19 mouse cellular contexts compared by ENCODE assay signal in the genomic region with DNA sequence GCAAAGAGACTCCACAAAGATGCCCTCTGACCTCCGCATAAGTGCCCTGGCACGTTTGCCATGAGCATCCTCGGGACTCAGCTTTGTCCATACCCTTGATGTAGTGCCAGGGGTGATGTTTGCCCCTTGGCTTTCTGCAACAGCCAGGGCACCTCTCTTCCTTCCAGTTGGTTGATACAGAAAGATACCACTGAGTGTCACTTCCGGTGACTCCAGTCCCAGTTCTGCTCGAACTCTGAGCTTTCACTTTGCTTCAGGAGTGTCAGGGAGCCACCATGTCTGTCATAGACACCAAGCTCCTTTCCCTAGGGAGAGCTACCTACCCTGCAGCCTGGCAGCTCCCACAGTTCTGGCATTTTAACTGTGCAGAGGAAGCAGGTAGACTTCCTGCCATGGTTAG. TPM values are rescaled to one million over a fixed set of nuclear protein-coding genes. Genes with fewer than 3 reads are reported as not detected.
"Had no signal": no experiment of that assay in that cellular context is flagged by ENCODE, and none has a peak within 500 bp of the region (broad histone marks: within the 10 kb centered on the region; RNA-seq: fewer than 3 reads in every experiment).

No protein-coding gene starts in this region.

- H3K27ac ChIP-seq: kidney, postnatal 0 days; limb, embryonic 12.5 days; liver, embryonic 13.5 days; midbrain, embryonic 10.5 days; neural tube, embryonic 13.5 days had no signal

- H3K4me1 ChIP-seq: limb, embryonic 12.5 days; liver, embryonic 13.5 days; midbrain, embryonic 10.5 days; neural tube, embryonic 13.5 days had no signal

- H3K4me3 ChIP-seq: limb, embryonic 12.5 days; liver, embryonic 13.5 days; midbrain, embryonic 10.5 days; neural tube, embryonic 13.5 days had no signal

- DNase-seq: kidney, adult 11 months; kidney, adult 9 months; kidney, postnatal 36 days; liver; liver, embryonic 13.5 days; lung, adult 18-20 months; midbrain, embryonic 14.5 days; retina, postnatal 1 day; right cerebral cortex, postnatal 4 days had no signal

- H3K9me3 ChIP-seq: limb, embryonic 12.5 days; liver, embryonic 13.5 days; midbrain, embryonic 10.5 days; neural tube, embryonic 13.5 days had no signal

- H3K4me2 ChIP-seq: limb, embryonic 12.5 days; liver, embryonic 13.5 days; neural tube, embryonic 13.5 days had no signal

- H3K36me3 ChIP-seq: limb, embryonic 12.5 days; liver, embryonic 13.5 days; midbrain, embryonic 10.5 days; neural tube, embryonic 13.5 days had no signal

- H3K9ac ChIP-seq: limb, embryonic 12.5 days; liver, embryonic 13.5 days; neural tube, embryonic 13.5 days had no signal

- H3K27me3 ChIP-seq: limb, embryonic 12.5 days; liver, embryonic 13.5 days; neural tube, embryonic 13.5 days had no signal

RNA-seq across cellular contexts. Expression of gene Sohlh1, which starts 7.0 kb away (rescaled TPM):
- total RNA-seq: layer of hippocampus, adult 18-20 months; layer of hippocampus, postnatal 10 days; left cerebral cortex, postnatal 36 days; monocyte, adult 5-6 weeks had no signal
- polyA plus RNA-seq: kidney, postnatal 0 days; liver, embryonic 13.5 days; lung, embryonic 16.5 days; midbrain, embryonic 10.5 days; midbrain, embryonic 14.5 days; neural tube, embryonic 13.5 days had no signal

RNA-seq across cellular contexts. Expression of gene Kcnt1, which starts 9.5 kb away (rescaled TPM):
- total RNA-seq: monocyte, adult 5-6 weeks had no signal

RNA-seq across cellular contexts. Expression of gene Lcn9, which starts 31.0 kb away (rescaled TPM):
- total RNA-seq: layer of hippocampus, adult 18-20 months; layer of hippocampus, postnatal 10 days; left cerebral cortex, postnatal 36 days; monocyte, adult 5-6 weeks had no signal
- polyA plus RNA-seq: kidney, postnatal 0 days; limb, embryonic 12.5 days; liver, embryonic 13.5 days; lung, embryonic 16.5 days; midbrain, embryonic 10.5 days; midbrain, embryonic 14.5 days; neural tube, embryonic 13.5 days; stomach, embryonic 16.5 days had no signal

RNA-seq across cellular contexts. Expression of gene Glt6d1, which starts 38.4 kb away (rescaled TPM):
- total RNA-seq: layer of hippocampus, adult 18-20 months; layer of hippocampus, postnatal 10 days; left cerebral cortex, postnatal 36 days; monocyte, adult 5-6 weeks had no signal
- polyA plus RNA-seq: kidney, postnatal 0 days; limb, embryonic 12.5 days; liver, embryonic 13.5 days; lung, embryonic 16.5 days; midbrain, embryonic 10.5 days; midbrain, embryonic 14.5 days; neural tube, embryonic 13.5 days; stomach, embryonic 16.5 days had no signal
